Mouse (Mus musculus) kidney, postnatal 14 days (tissue): Measurements from ENCODE around the gene Arnt2.

Experiments used
- DNase-seq: peaks from one replicate; pipeline ENCODE4 v3.0.0; 2022; ENCODE audit warnings: mixed read lengths

The Arnt2 gene

GRCm38 (mm10) chr7:84339186-84339585, 70.8 kb downstream of the Arnt2 start:
- no peak for DNase-seq

GRCm38 (mm10) chr7:84337768-84338167, 72.2 kb downstream of the Arnt2 start:
- no peak for DNase-seq

- no peak for DNase-seq
These were observed 73.1 kb downstream of the Arnt2 start for GRCm38 (mm10) chr7:84336907-84337306.

- DNase-seq, result no peak
These were observed 73.4 kb downstream of the Arnt2 start for GRCm38 (mm10) chr7:84336580-84336886.

GRCm38 (mm10) chr7:84335766-84336579, 74.0 kb downstream of the Arnt2 start:
- no peak for DNase-seq

- DNase-seq, result no peak
These were observed 76.0 kb downstream of the Arnt2 start for GRCm38 (mm10) chr7:84333996-84334395.

GRCm38 (mm10) chr7:84332295-84333168, 77.4 kb downstream of the Arnt2 start:
- peak; percentile 37 for DNase-seq

GRCm38 (mm10) chr7:84329174-84329583, 80.8 kb downstream of the Arnt2 start:
- peak; percentile 39 for DNase-seq

- no peak for DNase-seq
These were observed 81.2 kb downstream of the Arnt2 start for GRCm38 (mm10) chr7:84328770-84329169.

- no peak for DNase-seq
These were observed 84.2 kb downstream of the Arnt2 start for GRCm38 (mm10) chr7:84325570-84326328.

- DNase-seq, result no peak
These were observed 88.4 kb downstream of the Arnt2 start for GRCm38 (mm10) chr7:84321542-84321941.

GRCm38 (mm10) chr7:84315353-84316003, 94.5 kb downstream of the Arnt2 start:
- no peak for DNase-seq

- no peak for DNase-seq
These were observed 95.2 kb downstream of the Arnt2 start for GRCm38 (mm10) chr7:84314742-84315141.

- DNase-seq, result no peak
These were observed 98.4 kb downstream of the Arnt2 start for GRCm38 (mm10) chr7:84311624-84312023.

- DNase-seq, result no peak
These were observed 99.1 kb downstream of the Arnt2 start for GRCm38 (mm10) chr7:84310909-84311311.

GRCm38 (mm10) chr7:84307329-84307925, 102.5 kb downstream of the Arnt2 start:
- no peak for DNase-seq

GRCm38 (mm10) chr7:84300261-84300660, 109.7 kb downstream of the Arnt2 start:
- DNase-seq, result no peak

GRCm38 (mm10) chr7:84299601-84300000, 110.4 kb downstream of the Arnt2 start:
- DNase-seq, result no peak

GRCm38 (mm10) chr7:84293054-84293453, 116.9 kb downstream of the Arnt2 start:
- DNase-seq, result no peak

- no peak for DNase-seq
These were observed 122.8 kb downstream of the Arnt2 start for GRCm38 (mm10) chr7:84287226-84287587.

- DNase-seq, result no peak
These were observed 123.3 kb downstream of the Arnt2 start for GRCm38 (mm10) chr7:84286526-84287225.

GRCm38 (mm10) chr7:84285790-84286189, 124.2 kb downstream of the Arnt2 start:
- no peak for DNase-seq
